Mouse (Mus musculus): Measurements from ENCODE around the gene Klhl32. TPM values are rescaled to one million over a fixed set of nuclear protein-coding genes. Genes with fewer than 3 reads are reported as not detected.
A peak's percentile ranks its signal among the peaks of the same experiment; 100 is the strongest.
"Not testable (repeated sequence)": the region's sequence is repeated elsewhere in the genome, so short reads cannot be mapped to it uniquely, and the experiment has no call there.

Klhl32 gene
- polyA plus RNA-seq, 1 experiment from 2014 or later = 12.0 TPM

GRCm38 (mm10) chr4:24720834-24721233 lies 130.1 kb downstream of the Klhl32 start:
- 43% methylated on average over 3 of the region's 3 CpGs for WGBS
- no peak overlapping the region for H3K4me3 ChIP-seq (ENCODE audit: low read depth, low read length)
- H3K36me3 ChIP-seq (ENCODE audit: control insufficient read depth, insufficient read depth, low read length) = no peaks in the 10 kb centered on the region
- no peak overlapping the region for H3K9ac ChIP-seq (ENCODE audit: low read length)
- ATAC-seq (peak; percentile 77), DNase-seq (ENCODE audit: low spot score) (peak; percentile 88)
- H3K27me3 ChIP-seq (replicated peaks; ENCODE audit: control insufficient read depth, insufficient read depth, low read length) = no peaks in the 10 kb centered on the region
- H3K9me3 ChIP-seq (replicated peaks; ENCODE audit: control insufficient read depth, low read length) = no peaks in the 10 kb centered on the region
- H3K4me2 ChIP-seq (ENCODE audit: low read length) = no peak overlapping the region
- H3K4me1 ChIP-seq (ENCODE audit: control insufficient read depth, insufficient read depth, low read length) = no peaks in the 10 kb centered on the region
- H3K27ac ChIP-seq (ENCODE audit: low read depth, low read length) = no peak overlapping the region

DNA sequence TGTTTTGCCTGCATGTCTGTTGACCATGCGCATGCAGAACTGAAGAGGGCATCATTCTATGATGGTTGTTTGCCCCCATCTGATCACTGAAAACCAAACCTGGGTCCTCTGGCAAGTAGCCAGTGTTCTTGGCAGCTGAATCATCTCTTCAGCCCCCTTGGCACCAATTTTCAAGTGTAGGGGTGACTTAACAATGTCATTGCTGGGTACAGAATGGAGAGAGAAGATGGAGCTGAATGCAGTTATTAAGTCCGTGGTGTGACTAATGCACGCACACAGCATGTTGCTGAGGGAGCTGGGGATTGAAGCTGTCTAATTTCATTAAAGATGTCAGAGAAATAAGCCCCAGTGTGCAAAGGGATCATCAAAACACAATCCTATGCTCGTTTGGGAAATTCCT lies 135.4 kb downstream of the Klhl32 start:
- Histone ChIP-seq H3K27me3 (replicated peaks; ENCODE audit: control insufficient read depth, insufficient read depth, low read length) (no peaks in the 10 kb centered on the region), H3K9ac (ENCODE audit: low read length) (no peak overlapping the region), H3K9me3 (replicated peaks; ENCODE audit: control insufficient read depth, low read length) (no peaks in the 10 kb centered on the region), H3K27ac (ENCODE audit: low read depth, low read length) (no peak overlapping the region), H3K4me3 (ENCODE audit: low read depth, low read length) (no peak overlapping the region), H3K4me1 (ENCODE audit: control insufficient read depth, insufficient read depth, low read length) (no peaks in the 10 kb centered on the region), H3K4me2 (ENCODE audit: low read length) (no peak overlapping the region), H3K36me3 (ENCODE audit: control insufficient read depth, insufficient read depth, low read length) (no peaks in the 10 kb centered on the region)
- no peak for ATAC-seq
- DNase-seq (ENCODE audit: low spot score) = no peak
- WGBS = 45% methylated on average over 4 of the region's 4 CpGs

GRCm38 (mm10) chr4:24714367-24714766 lies 136.6 kb downstream of the Klhl32 start:
- Histone ChIP-seq H3K4me2 (ENCODE audit: low read length) (no peak overlapping the region), H3K9ac (ENCODE audit: low read length) (no peak overlapping the region), H3K27me3 (replicated peaks; ENCODE audit: control insufficient read depth, insufficient read depth, low read length) (no peaks in the 10 kb centered on the region), H3K36me3 (ENCODE audit: control insufficient read depth, insufficient read depth, low read length) (no peaks in the 10 kb centered on the region), H3K4me1 (ENCODE audit: control insufficient read depth, insufficient read depth, low read length) (no peaks in the 10 kb centered on the region), H3K27ac (ENCODE audit: low read depth, low read length) (no peak overlapping the region), H3K4me3 (ENCODE audit: low read depth, low read length) (no peak overlapping the region), H3K9me3 (replicated peaks; ENCODE audit: control insufficient read depth, low read length) (no peaks in the 10 kb centered on the region)
- 84% methylated on average over 10 of the region's 10 CpGs for WGBS
- ATAC-seq (no peak), DNase-seq (ENCODE audit: low spot score) (peak; percentile 55)

GRCm38 (mm10) chr4:24698528-24699117 lies 152.3 kb downstream of the Klhl32 start:
- no peak overlapping the region for H3K9ac ChIP-seq (ENCODE audit: low read length)
- DNase-seq (ENCODE audit: low spot score) = peak; percentile 81
- no peak overlapping the region for H3K4me2 ChIP-seq (ENCODE audit: low read length)
- no peaks in the 10 kb centered on the region for H3K4me1 ChIP-seq (ENCODE audit: control insufficient read depth, insufficient read depth, low read length)
- H3K9me3 ChIP-seq (replicated peaks; ENCODE audit: control insufficient read depth, low read length) = no peaks in the 10 kb centered on the region
- no peak overlapping the region for H3K27ac ChIP-seq (ENCODE audit: low read depth, low read length)
- no peaks in the 10 kb centered on the region for H3K36me3 ChIP-seq (ENCODE audit: control insufficient read depth, insufficient read depth, low read length)
- H3K4me3 ChIP-seq (ENCODE audit: low read depth, low read length) = no peak overlapping the region
- no peaks in the 10 kb centered on the region for H3K27me3 ChIP-seq (replicated peaks; ENCODE audit: control insufficient read depth, insufficient read depth, low read length)
- 57% methylated on average over 7 of the region's 7 CpGs for WGBS
- peak; percentile 87 for ATAC-seq

GRCm38 (mm10) chr4:24680080-24680479 lies 170.8 kb downstream of the Klhl32 start:
- Histone ChIP-seq H3K9me3 (replicated peaks; ENCODE audit: control insufficient read depth, low read length) (no peaks in the 10 kb centered on the region), H3K4me3 (ENCODE audit: low read depth, low read length) (no peak overlapping the region), H3K27ac (ENCODE audit: low read depth, low read length) (no peak overlapping the region), H3K9ac (ENCODE audit: low read length) (no peak overlapping the region), H3K36me3 (ENCODE audit: control insufficient read depth, insufficient read depth, low read length) (no peaks in the 10 kb centered on the region), H3K4me1 (ENCODE audit: control insufficient read depth, insufficient read depth, low read length) (no peaks in the 10 kb centered on the region), H3K27me3 (replicated peaks; ENCODE audit: control insufficient read depth, insufficient read depth, low read length) (no peaks in the 10 kb centered on the region), H3K4me2 (ENCODE audit: low read length) (no peak overlapping the region)
- DNase-seq (ENCODE audit: low spot score) = no peak
- ATAC-seq = no peak
- 76% methylated on average over 2 of the region's 2 CpGs for WGBS

DNA sequence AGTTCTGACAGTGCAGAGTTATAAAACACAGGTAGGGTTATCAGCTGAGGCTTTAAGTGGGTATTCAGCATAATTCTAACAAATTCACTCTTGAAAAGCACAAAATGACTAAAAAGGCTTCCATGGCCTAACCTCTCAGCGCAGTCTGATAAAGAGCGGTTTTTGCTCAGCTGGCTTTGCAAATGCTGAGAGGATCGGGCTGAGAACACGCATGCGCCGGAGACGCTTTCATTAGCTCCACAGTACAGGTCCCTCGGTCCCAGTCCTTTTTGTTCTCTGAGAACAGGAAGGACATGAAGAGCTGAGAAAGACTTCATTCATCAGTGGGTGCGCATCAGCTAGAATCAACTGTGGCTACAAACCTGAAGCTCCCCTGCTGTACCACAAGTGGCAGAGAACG lies 180.9 kb downstream of the Klhl32 start:
- no peak overlapping the region for H3K4me3 ChIP-seq (ENCODE audit: low read depth, low read length)

GRCm38 (mm10) chr4:24659218-24659617 lies 191.7 kb downstream of the Klhl32 start:
- no peaks in the 10 kb centered on the region for H3K27me3 ChIP-seq (replicated peaks; ENCODE audit: control insufficient read depth, insufficient read depth, low read length)
- ATAC-seq (no peak), DNase-seq (ENCODE audit: low spot score) (no peak)
- no peak overlapping the region for H3K4me2 ChIP-seq (ENCODE audit: low read length)
- no peaks in the 10 kb centered on the region for H3K36me3 ChIP-seq (ENCODE audit: control insufficient read depth, insufficient read depth, low read length)
- WGBS = 86% methylated on average over 6 of the region's 6 CpGs
- no peak overlapping the region for H3K9ac ChIP-seq (ENCODE audit: low read length)
- H3K4me1 ChIP-seq (ENCODE audit: control insufficient read depth, insufficient read depth, low read length) = no peaks in the 10 kb centered on the region
- H3K4me3 ChIP-seq (ENCODE audit: low read depth, low read length) = no peak overlapping the region
- no peak overlapping the region for H3K27ac ChIP-seq (ENCODE audit: low read depth, low read length)
- H3K9me3 ChIP-seq (replicated peaks; ENCODE audit: control insufficient read depth, low read length) = no peaks in the 10 kb centered on the region; the same call in 1 of the 2 replicates

More for the DNA sequence above, 180.9 kb downstream of the Klhl32 start:
- Histone ChIP-seq H3K36me3 (ENCODE audit: control insufficient read depth, insufficient read depth, low read length) (no peaks in the 10 kb centered on the region), H3K4me1 (ENCODE audit: control insufficient read depth, insufficient read depth, low read length) (peaks cover 10% of the 10 kb centered on the region), H3K9me3 (replicated peaks; ENCODE audit: control insufficient read depth, low read length) (no peaks in the 10 kb centered on the region), H3K27me3 (replicated peaks; ENCODE audit: control insufficient read depth, insufficient read depth, low read length) (no peaks in the 10 kb centered on the region), H3K4me2 (ENCODE audit: low read length) (peak overlapping the region; percentile 34), H3K27ac (ENCODE audit: low read depth, low read length) (peak overlapping the region; percentile 55), H3K9ac (ENCODE audit: low read length) (no peak overlapping the region)
- DNase-seq (ENCODE audit: low spot score) (peak; percentile 77), ATAC-seq (peak; percentile 78)
- WGBS = 41% methylated on average over 10 of the region's 10 CpGs

GRCm38 (mm10) chr4:24644735-24645134 lies 206.2 kb downstream of the Klhl32 start:
- not testable (repeated sequence) for H3K9ac ChIP-seq (ENCODE audit: low read length); H3K4me3 ChIP-seq (ENCODE audit: low read depth, low read length); H3K9me3 ChIP-seq (replicated peaks; ENCODE audit: control insufficient read depth, low read length); H3K27me3 ChIP-seq (replicated peaks; ENCODE audit: control insufficient read depth, insufficient read depth, low read length); DNase-seq (ENCODE audit: low spot score); H3K4me1 ChIP-seq (ENCODE audit: control insufficient read depth, insufficient read depth, low read length); H3K36me3 ChIP-seq (ENCODE audit: control insufficient read depth, insufficient read depth, low read length); ATAC-seq; H3K27ac ChIP-seq (ENCODE audit: low read depth, low read length); H3K4me2 ChIP-seq (ENCODE audit: low read length)
- 93% methylated on average over 6 of the region's 8 CpGs for WGBS

GRCm38 (mm10) chr4:24642306-24642705 lies 208.6 kb downstream of the Klhl32 start:
- no peak overlapping the region for H3K4me2 ChIP-seq (ENCODE audit: low read length)
- no peak overlapping the region for H3K27ac ChIP-seq (ENCODE audit: low read depth, low read length)
- no peaks in the 10 kb centered on the region for H3K9me3 ChIP-seq (replicated peaks; ENCODE audit: control insufficient read depth, low read length)
- no peak overlapping the region for H3K4me3 ChIP-seq (ENCODE audit: low read depth, low read length)
- H3K36me3 ChIP-seq (ENCODE audit: control insufficient read depth, insufficient read depth, low read length) = no peaks in the 10 kb centered on the region
- 64% methylated on average over 2 of the region's 2 CpGs for WGBS
- no peaks in the 10 kb centered on the region for H3K27me3 ChIP-seq (replicated peaks; ENCODE audit: control insufficient read depth, insufficient read depth, low read length)
- no peaks in the 10 kb centered on the region for H3K4me1 ChIP-seq (ENCODE audit: control insufficient read depth, insufficient read depth, low read length)
- DNase-seq (ENCODE audit: low spot score) = peak; percentile 13
- H3K9ac ChIP-seq (ENCODE audit: low read length) = no peak overlapping the region
- no peak for ATAC-seq
